Mouse (Mus musculus) MEL (cell line): Measurements from ENCODE around the gene Cdk14. TPM values are rescaled to one million over a fixed set of nuclear protein-coding genes. Genes with fewer than 3 reads are reported as not detected.

Experiments used
- DNase-seq: peaks from one replicate; pipeline ENCODE4 v3.0.0; 2011; ENCODE audit warnings: low read depth, low spot score
- H3K27ac ChIP-seq: 2 replicates; pipeline ENCODE4 v1.5.1; 2012; ENCODE audit warnings: low read depth, mild to moderate bottlenecking, control low read depth, low read length, moderate library complexity; ENCODE audit not compliant: control insufficient read depth
- H3K27me3 ChIP-seq, 2 experiments: fragments of 150-350 bp in 1 of 2; sonication (generic) in 1 of 2; 2 replicates each; pipeline ENCODE4 v1.6.1; 2012; ENCODE audit warnings: low read length in 2 of 2, mild to moderate bottlenecking in 2 of 2, improper control_type of control experiment in 1 of 2, moderate library complexity in 1 of 2; ENCODE audit not compliant: insufficient read depth in 2 of 2, control insufficient read depth in 1 of 2
- H3K36me3 ChIP-seq, 2 experiments: 2 replicates each; pipeline ENCODE4 v1.6.1; 2012 to 2014; ENCODE audit warnings: low read length in 2 of 2, improper control_type of control experiment in 1 of 2, inconsistent platforms in 1 of 2, mild to moderate bottlenecking in 1 of 2; ENCODE audit not compliant: insufficient read depth in 2 of 2, control insufficient read depth in 1 of 2
- H3K4me1 ChIP-seq, 2 experiments: fragments of 150-350 bp in 1 of 2; sonication (generic) in 1 of 2; 2 replicates each; pipeline ENCODE4 v1.6.1; 2012; ENCODE audit warnings: low read length in 2 of 2, improper control_type of control experiment in 1 of 2, mild to moderate bottlenecking in 1 of 2; ENCODE audit not compliant: insufficient read depth in 2 of 2, control insufficient read depth in 1 of 2
- H3K4me3 ChIP-seq, 2 experiments: fragments of 150-350 bp in 1 of 2; sonication (generic) in 1 of 2; 2 replicates each; pipeline ENCODE4 v1.5.1; 2012; ENCODE audit warnings: low read depth in 2 of 2, low read length in 2 of 2, mild to moderate bottlenecking in 2 of 2, moderate library complexity in 2 of 2, control low read depth in 1 of 2, improper control_type of control experiment in 1 of 2; ENCODE audit not compliant: control insufficient read depth in 1 of 2, insufficient read depth in 1 of 2
- H3K79me2 ChIP-seq: 2 replicates; pipeline ENCODE4 v1.6.1; 2012; ENCODE audit warnings: mild to moderate bottlenecking, low read length, moderate library complexity; ENCODE audit not compliant: control insufficient read depth, poor library complexity, insufficient read depth
- H3K9ac ChIP-seq: 2 replicates; pipeline ENCODE4 v1.6.1; 2012; ENCODE audit warnings: low read depth, mild to moderate bottlenecking, control low read depth, low read length, moderate library complexity; ENCODE audit not compliant: control insufficient read depth, poor library complexity, severe bottlenecking
- H3K9me3 ChIP-seq: fragments of 150-350 bp; sonication (generic); replicated peaks from 2 replicates; pipeline ENCODE4 v1.6.1; 2012; ENCODE audit warnings: mild to moderate bottlenecking, low read length, improper control_type of control experiment, moderate library complexity; ENCODE audit not compliant: insufficient read depth
- CHD2 ChIP-seq: IDR thresholded peaks from 2 replicates; pipeline ENCODE4 v1.6.1; 2011; ENCODE audit warnings: low read length, improper control_type of control experiment
- CTCF ChIP-seq, 3 experiments: IDR thresholded peaks in 2 of 3; conservative IDR thresholded peaks in 1 of 3; 2 replicates each; pipeline ENCODE4 v1.5.1; 2011 to 2012; ENCODE audit warnings: low read length in 3 of 3, low read depth in 2 of 3, mild to moderate bottlenecking in 2 of 3, improper control_type of control experiment in 1 of 3, inconsistent platforms in 1 of 3, mixed read lengths in 1 of 3, moderate library complexity in 1 of 3; ENCODE audit not compliant: control insufficient read depth in 1 of 3, insufficient read depth in 1 of 3, poor library complexity in 1 of 3, severe bottlenecking in 1 of 3
- E2F4 ChIP-seq: IDR thresholded peaks from 2 replicates; pipeline ENCODE4 v1.6.1; 2011; ENCODE audit warnings: low read depth, low read length, improper control_type of control experiment, borderline replicate concordance
- GATA1 ChIP-seq: IDR thresholded peaks from 2 replicates; pipeline ENCODE4 v1.6.1; 2011; ENCODE audit warnings: low read depth, low read length, improper control_type of control experiment
- JUND ChIP-seq: IDR thresholded peaks from 2 replicates; pipeline ENCODE4 v1.6.1; 2011; ENCODE audit warnings: low read depth, mild to moderate bottlenecking, improper control_type of control experiment, low read length
- MAFK ChIP-seq: IDR thresholded peaks from 2 replicates; pipeline ENCODE4 v1.6.1; 2011; ENCODE audit warnings: low read depth, mild to moderate bottlenecking, low read length, improper control_type of control experiment, borderline replicate concordance
- MAZ ChIP-seq: IDR thresholded peaks from 2 replicates; pipeline ENCODE4 v1.6.1; 2012; ENCODE audit warnings: low read depth, mild to moderate bottlenecking, inconsistent platforms, low read length, improper control_type of control experiment
- MEF2A ChIP-seq: IDR thresholded peaks from 2 replicates; pipeline ENCODE4 v1.6.1; 2014; ENCODE audit warnings: low read depth, mild to moderate bottlenecking, inconsistent platforms, low read length, improper control_type of control experiment; ENCODE audit not compliant: poor library complexity, insufficient replicate concordance, severe bottlenecking; ENCODE audit errors: extremely low read depth
- MXI1 ChIP-seq: IDR thresholded peaks from 2 replicates; pipeline ENCODE4 v1.6.1; 2011; ENCODE audit warnings: mild to moderate bottlenecking, low read depth, low read length, improper control_type of control experiment
- MYB ChIP-seq: IDR thresholded peaks from 2 replicates; pipeline ENCODE4 v1.6.1; 2011; ENCODE audit warnings: mild to moderate bottlenecking, low read depth, low read length, improper control_type of control experiment
- NELFE ChIP-seq: IDR thresholded peaks from 2 replicates; pipeline ENCODE4 v1.6.1; 2011; ENCODE audit warnings: low read depth, low read length, improper control_type of control experiment
- NRF1 ChIP-seq: IDR thresholded peaks from 2 replicates; pipeline ENCODE4 v1.6.1; 2014; ENCODE audit warnings: low read depth, mild to moderate bottlenecking, inconsistent platforms, low read length, improper control_type of control experiment, moderate library complexity; ENCODE audit not compliant: poor library complexity, insufficient read depth, severe bottlenecking
- POLR2AphosphoS5 ChIP-seq: IDR thresholded peaks from 2 replicates; pipeline ENCODE4 v1.6.1; 2012; ENCODE audit warnings: low read depth, borderline replicate concordance, mild to moderate bottlenecking, inconsistent platforms, low read length, moderate library complexity, mixed read lengths
- RCOR1 ChIP-seq: IDR thresholded peaks from 2 replicates; pipeline ENCODE4 v1.6.1; 2012; ENCODE audit warnings: low read depth, mild to moderate bottlenecking, inconsistent platforms, low read length, improper control_type of control experiment
- SIN3A ChIP-seq: IDR thresholded peaks from 2 replicates; pipeline ENCODE4 v1.6.1; 2012; ENCODE audit warnings: low read length, improper control_type of control experiment, inconsistent platforms
- SMC3 ChIP-seq: IDR thresholded peaks from 2 replicates; pipeline ENCODE4 v1.6.1; 2011; ENCODE audit warnings: low read depth, low read length, improper control_type of control experiment
- TBP ChIP-seq: IDR thresholded peaks from 2 replicates; pipeline ENCODE4 v1.8.0; 2011; ENCODE audit warnings: low read depth, low read length, improper control_type of control experiment
- TCF12 ChIP-seq: IDR thresholded peaks from 2 replicates; pipeline ENCODE4 v1.6.1; 2014; ENCODE audit warnings: low read depth, mild to moderate bottlenecking, inconsistent platforms, low read length, improper control_type of control experiment, moderate library complexity
- USF2 ChIP-seq, 2 experiments: IDR thresholded peaks; 2 replicates each; pipeline ENCODE4 v1.6.1; 2011 to 2012; ENCODE audit warnings: improper control_type of control experiment in 2 of 2, low read length in 2 of 2, borderline replicate concordance in 1 of 2, inconsistent platforms in 1 of 2, low read depth in 1 of 2, mild to moderate bottlenecking in 1 of 2; ENCODE audit not compliant: insufficient read depth in 1 of 2
- ZNF384 ChIP-seq: IDR thresholded peaks from 2 replicates; pipeline ENCODE4 v1.6.1; 2012; ENCODE audit warnings: low read depth, mild to moderate bottlenecking, inconsistent platforms, low read length, improper control_type of control experiment
- polyA plus RNA-seq, 2 experiments: library from polyadenylated mRNA; stranded (reverse) in 1 of 2; unstranded in 1 of 2; fragments of >175 nt in 1 of 2; fragments of >200 nt in 1 of 2; gene quantifications; 2 replicates each; pipeline versions ENCODE4 v1.2.1 to v1.2.4; 2012; ENCODE audit warnings: low replicate concordance in 2 of 2, low read depth in 1 of 2; ENCODE audit not compliant: insufficient read length in 2 of 2, insufficient read depth in 1 of 2, missing spikeins in 1 of 2
- total RNA-seq: library from RNA; depleted of rRNA; stranded (reverse); fragments of 300-350 nt; gene quantifications from 2 replicates; pipeline ENCODE4 v1.2.3, GENCODE M21; 2012

Cdk14 gene
- total and polyA plus RNA-seq, 3 experiments, result not detected

DNA sequence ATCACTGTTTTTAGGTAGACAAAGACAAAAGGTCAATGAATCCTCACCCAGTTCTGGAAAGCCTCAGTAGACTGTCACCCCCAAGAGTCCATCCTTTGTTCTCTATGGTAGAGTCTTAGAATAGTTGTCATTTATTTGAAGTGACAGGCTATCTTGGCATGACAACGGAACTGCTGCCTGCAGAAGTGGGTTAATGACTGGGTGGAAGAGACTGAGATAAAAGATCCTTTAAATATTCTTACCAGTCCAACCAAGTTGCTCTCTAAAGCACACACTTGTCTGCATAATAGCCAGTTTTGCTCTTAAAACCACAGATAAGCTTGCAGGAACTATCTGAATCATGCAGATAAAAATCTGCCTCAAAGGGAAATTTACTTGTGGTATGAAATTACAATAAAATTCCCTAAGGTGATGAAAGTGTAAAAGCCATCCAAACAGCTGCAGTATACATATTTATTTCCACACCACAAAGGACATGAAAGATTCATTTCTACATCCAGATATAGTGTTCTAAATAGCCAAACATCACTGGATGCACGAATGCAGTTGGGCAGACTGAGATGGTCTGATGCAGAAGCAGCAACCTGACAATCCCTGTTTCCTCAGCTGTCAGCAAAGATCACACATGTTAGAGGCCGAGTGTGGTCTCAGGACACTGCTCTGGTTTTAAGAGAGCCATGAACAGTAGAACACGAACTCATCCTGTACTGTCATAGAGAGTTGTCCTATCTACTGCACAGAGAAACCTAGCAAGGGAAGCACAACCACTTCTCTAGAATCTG is 363.8 kb downstream of the Cdk14 start:
- no peaks in the 10 kb centered on the region for H3K4me1 ChIP-seq
- no peaks in the 10 kb centered on the region for H3K9me3 ChIP-seq
- no peak overlapping the region for H3K4me3 ChIP-seq
- H3K27me3 ChIP-seq, result no peaks in the 10 kb centered on the region
- TF ChIP-seq SMC3, result no peak
- no peak for TF ChIP-seq TBP
- TF ChIP-seq, all 39 proteins: peak for 0
- no peak for DNase-seq
- Histone ChIP-seq H3K27ac (no peak overlapping the region), H3K9ac (no peak overlapping the region), H3K79me2 (no peaks in the 10 kb centered on the region), H3K36me3 (no peaks in the 10 kb centered on the region)

DNA sequence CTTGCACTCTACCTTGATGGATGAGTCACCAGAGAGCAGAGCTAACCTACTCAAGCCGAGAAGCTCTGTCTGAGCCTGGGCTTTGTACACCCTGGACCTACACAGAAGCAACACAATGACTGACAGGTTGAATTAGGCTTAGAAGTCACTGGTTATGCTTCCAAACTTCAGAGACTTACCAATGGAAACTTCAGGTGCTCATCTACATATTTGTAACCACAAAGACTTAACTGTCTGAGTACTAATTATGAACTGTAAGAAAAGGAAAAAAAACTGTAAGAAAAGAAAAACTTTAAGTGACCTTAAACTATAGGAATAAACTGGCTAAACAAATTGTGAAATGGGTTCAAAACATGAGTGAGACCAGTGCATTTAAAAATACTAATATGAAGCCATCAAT is 364.6 kb downstream of the Cdk14 start:
- Histone ChIP-seq H3K36me3 (no peaks in the 10 kb centered on the region), H3K27me3 (no peaks in the 10 kb centered on the region), H3K4me3 (no peak overlapping the region), H3K79me2 (no peaks in the 10 kb centered on the region), H3K27ac (no peak overlapping the region), H3K9ac (no peak overlapping the region), H3K4me1 (no peaks in the 10 kb centered on the region), H3K9me3 (no peaks in the 10 kb centered on the region)
- DNase-seq, result no peak
- TF ChIP-seq TBP, result no peak
- no peak for TF ChIP-seq GATA1

DNA sequence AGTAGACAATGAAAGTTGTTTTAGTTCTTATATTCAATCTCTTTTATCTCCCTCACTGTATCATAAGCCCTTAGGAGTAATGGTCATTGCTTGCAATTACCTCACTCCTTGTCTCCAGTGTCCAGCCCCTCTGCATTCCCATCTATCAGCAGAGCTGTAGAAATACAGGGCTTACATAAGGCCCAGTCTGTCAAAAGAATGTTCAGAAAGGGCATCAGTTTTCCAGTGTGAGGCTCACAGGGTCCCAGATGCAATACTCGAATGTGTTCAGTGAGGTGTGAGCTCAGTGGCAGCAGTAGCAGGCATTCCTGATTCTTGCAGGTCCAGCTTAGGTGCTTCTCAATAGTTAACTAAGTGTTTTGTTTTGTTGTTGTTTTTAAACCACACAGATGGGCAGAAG is 365.8 kb downstream of the Cdk14 start:
- no peaks in the 10 kb centered on the region for H3K9me3 ChIP-seq
- TF ChIP-seq SMC3, result no peak
- TF ChIP-seq NELFE, result no peak
- no peak for TF ChIP-seq TCF12
- TF ChIP-seq RCOR1, result no peak
- no peak for TF ChIP-seq ZNF384
- TF ChIP-seq, all 39 proteins: peak for 0
- Histone ChIP-seq H3K27me3 (no peaks in the 10 kb centered on the region), H3K27ac (no peak overlapping the region), H3K36me3 (no peaks in the 10 kb centered on the region), H3K4me3 (no peak overlapping the region), H3K79me2 (no peaks in the 10 kb centered on the region), H3K4me1 (no peaks in the 10 kb centered on the region), H3K9ac (no peak overlapping the region)
- no peak for DNase-seq

DNA sequence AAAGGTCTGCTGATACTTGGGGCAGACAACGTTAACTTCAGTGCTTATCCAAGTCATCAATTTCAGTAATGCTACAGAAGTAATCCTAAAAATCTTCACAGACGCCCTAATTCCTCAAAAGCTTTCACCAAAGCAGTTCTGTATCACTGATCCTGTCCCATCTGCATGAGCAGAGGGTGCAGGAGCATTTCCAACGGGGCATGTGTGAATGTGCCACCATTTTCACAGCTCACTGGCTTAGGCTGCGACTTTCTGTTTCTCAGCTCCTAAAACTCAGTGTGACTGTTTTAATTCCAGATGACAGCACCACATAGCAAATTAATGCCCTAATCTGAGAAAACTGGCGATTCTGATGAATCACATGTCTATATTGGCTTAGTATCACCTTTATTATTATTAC is 375.8 kb downstream of the Cdk14 start:
- no peak overlapping the region for H3K27ac ChIP-seq
- no peaks in the 10 kb centered on the region for H3K27me3 ChIP-seq
- H3K4me3 ChIP-seq, result no peak overlapping the region
- no peaks in the 10 kb centered on the region for H3K4me1 ChIP-seq
- no peak overlapping the region for H3K9ac ChIP-seq
- H3K9me3 ChIP-seq, result no peaks in the 10 kb centered on the region
- no peaks in the 10 kb centered on the region for H3K36me3 ChIP-seq
- no peak for DNase-seq
- H3K79me2 ChIP-seq, result no peaks in the 10 kb centered on the region
- TF ChIP-seq MEF2A, result no peak
- no peak for TF ChIP-seq CHD2
- no peak for TF ChIP-seq MYB
- TF ChIP-seq MAFK, result no peak
- no peak for TF ChIP-seq E2F4
- TF ChIP-seq CTCF (IDR thresholded peaks at IDR 0.05 in 2 of 3, conservative IDR thresholded peaks at IDR 0.05 in 1 of 3; ENCODE audit: control insufficient read depth in 1 of 3, insufficient read depth in 1 of 3, low read depth in 2 of 3, low read length in 3 of 3, poor library complexity in 1 of 3, severe bottlenecking in 1 of 3), result no peak
- no peak for TF ChIP-seq USF2 (IDR thresholded peaks at IDR 0.05; ENCODE audit: borderline replicate concordance in 1 of 2, insufficient read depth in 1 of 2, low read depth in 1 of 2, low read length in 2 of 2)
- no peak for TF ChIP-seq SIN3A
- no peak for TF ChIP-seq TCF12
- TF ChIP-seq JUND, result no peak
- no peak for TF ChIP-seq MXI1
- no peak for TF ChIP-seq NRF1
- no peak for TF ChIP-seq POLR2AphosphoS5
- TF ChIP-seq MAZ, result no peak
